Mouse (Mus musculus) hindbrain, embryonic 10.5 days (tissue): Measurements from ENCODE around the gene F7. TPM values are rescaled to one million over a fixed set of nuclear protein-coding genes. Genes with fewer than 3 reads are reported as not detected.

Source experiments
- DNase-seq: peaks from one replicate; pipeline ENCODE4 v3.0.0-alpha.2; 2017; ENCODE audit warnings: low spot score
- H3K27ac ChIP-seq: fragments of 300-500 bp; sonication (generic); 2 replicates; pipeline ENCODE4 v1.5.1; 2016; ENCODE audit warnings: mild to moderate bottlenecking, moderate library complexity
- H3K27me3 ChIP-seq: fragments of 300-500 bp; sonication (generic); 2 replicates; pipeline ENCODE4 v1.6.1; 2016; ENCODE audit warnings: mild to moderate bottlenecking; ENCODE audit not compliant: poor library complexity, insufficient read depth, severe bottlenecking
- H3K36me3 ChIP-seq: fragments of 300-500 bp; sonication (generic); 2 replicates; pipeline ENCODE4 v1.6.1; 2016; ENCODE audit warnings: mild to moderate bottlenecking, moderate library complexity
- H3K4me1 ChIP-seq: fragments of 300-500 bp; sonication (generic); replicated peaks from 2 replicates; pipeline ENCODE4 v1.6.1; 2016; ENCODE audit warnings: mild to moderate bottlenecking
- H3K4me3 ChIP-seq: fragments of 300-500 bp; sonication (generic); 2 replicates; pipeline ENCODE4 v1.5.1; 2016; ENCODE audit warnings: mild to moderate bottlenecking, moderate library complexity
- H3K9me3 ChIP-seq: fragments of 300-500 bp; sonication (generic); 2 replicates; pipeline ENCODE4 v1.6.1; 2016; ENCODE audit warnings: mild to moderate bottlenecking, moderate library complexity
- WGBS: fragments of 180-500 bp; shearing (Covaris S2); methylation state at CpG from one replicate; pipeline ENCODE4 v1.1.7; 2016; 5-methylcytosine and 5-hydroxymethylcytosine counted together
- polyA plus RNA-seq: library from polyadenylated mRNA; unstranded; fragments of >200 nt; fragmentation: Nextera tagmentation; extraction: Ambion mirVana; gene quantifications from 2 replicates; pipeline ENCODE4 v1.2.1, GENCODE M21; 2016

F7 gene
- 0.10 and 0.34 TPM in 2 replicates for polyA plus RNA-seq

DNA sequence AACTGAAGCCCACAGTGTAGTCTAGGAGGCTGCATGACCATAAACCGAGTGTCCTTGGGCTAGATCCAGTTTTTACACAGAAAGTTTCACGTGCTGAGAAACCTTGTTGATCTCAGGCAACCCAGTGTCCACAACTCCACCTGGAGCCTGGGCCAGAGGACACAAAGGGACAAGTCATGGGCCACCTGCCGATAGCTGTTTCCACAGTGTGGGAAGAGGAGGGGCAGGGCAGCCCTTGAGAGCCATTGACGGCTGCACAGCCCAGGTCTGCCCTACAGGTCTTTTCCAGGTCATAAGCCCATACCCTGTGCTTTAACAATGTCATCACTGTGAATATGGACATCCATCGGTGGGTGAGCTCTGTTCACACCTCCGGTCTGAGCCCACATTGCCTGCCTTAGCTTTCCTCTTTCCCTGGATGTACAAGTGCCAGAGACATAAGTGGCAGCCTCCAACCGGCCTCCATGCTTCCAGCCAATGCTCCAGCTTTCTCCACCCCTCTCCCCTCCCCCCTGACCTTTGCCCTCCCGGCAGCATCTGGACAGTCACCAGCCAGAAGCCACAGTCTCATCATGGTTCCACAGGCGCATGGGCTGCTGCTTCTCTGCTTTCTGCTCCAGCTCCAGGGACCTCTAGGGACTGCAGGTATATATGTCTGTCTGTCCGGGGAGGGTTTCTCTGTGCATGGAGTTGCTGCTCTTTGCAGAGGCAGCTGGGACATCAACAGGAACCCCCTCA, at the start of gene F7:
Gene F7 (plus strand): TSS at position 548 of the 738 bp plus-strand sequence.
- Histone ChIP-seq H3K36me3 (peaks cover 5% of the 10 kb centered on the region; the same call in 1 of the 2 replicates), H3K27ac (no peak within 1 kb of the TSS; the same call in 1 of the 2 replicates), H3K4me1 (peaks cover 14% of the 10 kb centered on the region), H3K27me3 (no peaks in the 10 kb centered on the region), H3K9me3 (no peaks in the 10 kb centered on the region), H3K4me3 (no peak within 1 kb of the TSS)
- WGBS, result 65% methylated on average over 10 of the region's 10 CpGs
- peak; percentile 55 for DNase-seq

DNA sequence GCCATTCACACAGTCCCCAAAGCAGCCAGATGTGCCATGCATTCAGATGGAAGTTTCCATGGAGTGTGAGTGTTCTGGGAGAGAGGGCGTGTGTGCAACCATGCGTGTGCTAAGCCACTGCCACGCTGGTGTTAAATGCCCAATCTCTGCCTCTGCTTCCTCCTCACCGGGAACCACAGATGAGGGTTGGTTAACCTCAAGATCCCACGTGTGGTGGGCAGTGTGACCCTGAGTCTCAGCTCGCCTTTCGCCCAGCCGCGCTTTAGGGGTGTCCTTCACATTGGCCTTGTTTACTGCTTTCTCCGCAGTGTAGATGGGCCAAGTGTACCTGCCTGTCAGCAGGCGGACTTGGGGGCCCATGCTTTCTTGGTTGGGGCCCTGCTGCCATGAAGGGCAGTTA, 49.5 kb upstream of the F7 start:
- Histone ChIP-seq H3K9me3 (no peaks in the 10 kb centered on the region), H3K27me3 (no peaks in the 10 kb centered on the region), H3K4me1 (peaks cover 9% of the 10 kb centered on the region), H3K27ac (no peak overlapping the region), H3K36me3 (peaks cover 67% of the 10 kb centered on the region), H3K4me3 (no peak overlapping the region)
- WGBS, result 86% methylated on average over 11 of the region's 11 CpGs
- DNase-seq, result no peak

DNA sequence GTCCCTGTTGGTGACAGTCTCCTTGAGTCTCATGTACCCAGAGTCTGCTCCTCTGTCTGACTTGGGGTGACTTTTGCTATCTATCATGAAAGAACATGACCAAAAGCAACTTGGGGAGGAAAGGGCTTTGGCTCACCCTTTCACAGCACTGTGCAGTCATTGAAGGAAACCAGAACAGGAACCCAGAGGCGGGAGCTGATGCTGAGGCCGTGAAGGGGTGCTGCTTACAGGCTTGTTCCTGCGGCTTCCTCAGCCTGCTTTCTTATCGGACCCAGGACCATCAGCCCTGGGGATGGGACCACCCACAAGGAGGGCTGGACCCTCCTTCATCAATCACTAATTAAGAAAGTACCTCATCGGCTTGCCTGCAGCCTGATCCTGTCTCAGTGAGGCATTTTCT, 49.1 kb upstream of the F7 start:
- DNase-seq, result no peak
- Histone ChIP-seq H3K27ac (no peak overlapping the region), H3K4me3 (no peak overlapping the region), H3K27me3 (no peaks in the 10 kb centered on the region), H3K4me1 (peaks cover 7% of the 10 kb centered on the region), H3K9me3 (0 out of 2 replicates have a peak, but pooled peaks cover 3% of the 10 kb centered on the region), H3K36me3 (peaks cover 72% of the 10 kb centered on the region)
- 81% methylated on average over 5 of the region's 5 CpGs for WGBS

DNA sequence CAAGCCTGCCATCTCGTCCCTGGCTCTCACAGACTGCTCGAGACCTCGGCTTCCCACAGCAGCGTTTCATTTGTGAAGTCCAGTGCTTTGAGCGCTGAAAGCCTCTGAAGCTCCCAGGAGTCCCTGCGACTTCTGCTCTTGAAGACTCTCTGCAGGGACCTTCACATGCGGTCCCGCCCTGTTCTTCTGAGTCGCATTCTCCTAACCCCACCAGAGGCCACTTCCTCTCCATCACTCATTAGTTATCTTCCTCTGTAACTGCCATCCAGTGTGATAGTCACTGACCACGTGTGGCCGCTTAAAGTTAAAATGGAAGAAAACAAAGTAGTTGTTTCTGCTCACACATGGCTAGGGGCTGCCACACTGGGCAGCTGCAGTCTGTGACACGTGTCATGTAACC, 48.5 kb upstream of the F7 start:
- Histone ChIP-seq H3K27me3 (no peaks in the 10 kb centered on the region), H3K27ac (no peak overlapping the region), H3K36me3 (peaks cover 78% of the 10 kb centered on the region), H3K4me3 (no peak overlapping the region), H3K9me3 (0 out of 2 replicates have a peak, but pooled peaks cover 6% of the 10 kb centered on the region), H3K4me1 (peaks cover under 1% of the 10 kb centered on the region; the same call in 1 of the 2 replicates)
- WGBS, result 83% methylated on average over 12 of the region's 12 CpGs
- no peak for DNase-seq

DNA sequence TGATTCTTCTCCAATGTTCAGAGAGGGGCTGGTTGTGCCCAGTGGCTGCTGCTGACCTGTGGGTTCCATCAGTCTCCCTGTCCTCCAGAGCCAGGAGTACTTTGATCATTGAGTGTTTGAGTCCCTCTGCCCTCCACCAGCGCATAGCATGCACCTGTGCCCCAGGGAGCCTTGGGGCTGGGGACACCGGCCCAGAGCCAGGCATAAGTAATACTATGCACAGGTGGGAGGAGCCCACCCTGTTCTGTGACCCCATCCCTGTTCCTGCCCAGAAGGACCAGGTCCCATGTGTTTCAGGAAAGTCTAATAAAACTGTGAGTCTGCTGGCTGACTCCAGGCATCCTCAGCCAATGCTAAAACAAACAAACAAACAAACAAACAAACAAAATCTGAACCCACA, 47.5 kb upstream of the F7 start:
- Histone ChIP-seq H3K27ac (no peak overlapping the region), H3K9me3 (0 out of 2 replicates have a peak, but pooled peaks cover 6% of the 10 kb centered on the region), H3K36me3 (peaks cover 74% of the 10 kb centered on the region), H3K4me3 (no peak overlapping the region), H3K4me1 (no peaks in the 10 kb centered on the region), H3K27me3 (no peaks in the 10 kb centered on the region)
- WGBS, result 59% methylated on average over 2 of the region's 2 CpGs
- no peak for DNase-seq

DNA sequence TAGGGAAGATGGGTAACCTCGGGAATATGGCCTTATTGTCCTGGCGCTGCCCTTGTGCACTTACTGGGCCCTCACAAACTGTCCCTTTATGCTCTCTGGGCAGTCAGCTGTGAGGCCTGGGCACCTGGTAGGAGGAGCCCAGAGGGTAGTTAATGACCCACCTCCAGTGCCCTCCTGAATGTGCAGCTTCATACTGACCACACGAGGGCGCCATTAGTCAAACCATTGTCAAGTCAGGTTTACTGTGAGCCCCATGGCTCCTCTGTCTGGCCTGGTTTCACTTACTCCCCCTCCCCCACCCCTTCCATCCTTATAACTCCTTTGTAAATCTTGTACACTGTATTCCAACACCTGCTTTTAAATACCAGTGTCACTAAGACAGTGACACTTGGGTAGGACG, 47.1 kb upstream of the F7 start:
- H3K27ac ChIP-seq, result 0 out of 2 replicates have a peak overlapping the region, but pooled peaks have one; percentile 30
- H3K4me3 ChIP-seq, result no peak overlapping the region
- no peaks in the 10 kb centered on the region for H3K4me1 ChIP-seq
- H3K27me3 ChIP-seq, result no peaks in the 10 kb centered on the region
- 30% methylated on average over 5 of the region's 5 CpGs for WGBS
- H3K36me3 ChIP-seq, result peaks cover 71% of the 10 kb centered on the region
- 0 out of 2 replicates have a peak, but pooled peaks cover 6% of the 10 kb centered on the region for H3K9me3 ChIP-seq
- DNase-seq, result peak; percentile 62

DNA sequence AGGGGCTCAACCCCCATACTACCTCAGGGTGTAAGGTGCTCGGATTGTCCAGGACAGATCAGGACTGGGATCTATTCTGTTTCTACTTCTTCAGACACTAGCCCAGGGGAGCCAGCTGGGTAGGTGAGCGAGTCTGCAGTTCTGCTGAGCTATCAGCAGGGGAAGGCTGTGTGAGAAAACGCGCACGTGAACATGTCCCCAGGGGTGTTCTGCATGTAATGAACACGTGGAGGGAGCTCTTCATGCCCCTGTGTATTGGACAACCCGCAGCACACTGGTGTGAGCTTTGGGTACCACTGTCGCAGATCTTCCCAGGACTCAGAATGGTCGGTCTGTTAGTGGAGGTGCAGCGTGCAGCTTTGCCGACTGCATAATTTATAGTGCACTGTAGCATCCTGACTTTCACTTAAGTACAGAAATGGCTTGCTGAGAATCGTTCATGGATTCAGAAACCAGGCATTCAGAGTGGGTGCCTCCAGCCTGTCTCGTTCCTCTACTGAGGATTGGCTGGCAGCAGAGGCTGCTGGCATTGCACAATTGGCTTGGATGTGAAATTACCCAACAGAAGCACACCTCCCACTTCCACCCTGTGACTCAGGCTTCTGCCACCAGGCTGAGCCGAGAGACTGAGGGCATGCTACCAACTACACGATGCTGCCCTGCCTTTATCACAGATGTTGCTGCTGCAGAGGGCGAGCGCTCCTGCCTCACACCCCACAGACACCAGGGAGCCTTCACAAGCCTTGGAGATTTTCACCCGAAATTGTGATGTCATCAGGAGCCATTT, 42.0 kb upstream of the F7 start:
- 91% methylated on average over 18 of the region's 18 CpGs for whole genome bisulfite sequencing
- Histone ChIP-seq H3K27me3 (no peaks in the 10 kb centered on the region), H3K4me1 (no peaks in the 10 kb centered on the region), H3K9me3 (0 out of 2 replicates have a peak, but pooled peaks cover 6% of the 10 kb centered on the region), H3K36me3 (peaks cover 58% of the 10 kb centered on the region), H3K4me3 (no peak overlapping the region), H3K27ac (no peak overlapping the region)
- no peak for DNase-seq

DNA sequence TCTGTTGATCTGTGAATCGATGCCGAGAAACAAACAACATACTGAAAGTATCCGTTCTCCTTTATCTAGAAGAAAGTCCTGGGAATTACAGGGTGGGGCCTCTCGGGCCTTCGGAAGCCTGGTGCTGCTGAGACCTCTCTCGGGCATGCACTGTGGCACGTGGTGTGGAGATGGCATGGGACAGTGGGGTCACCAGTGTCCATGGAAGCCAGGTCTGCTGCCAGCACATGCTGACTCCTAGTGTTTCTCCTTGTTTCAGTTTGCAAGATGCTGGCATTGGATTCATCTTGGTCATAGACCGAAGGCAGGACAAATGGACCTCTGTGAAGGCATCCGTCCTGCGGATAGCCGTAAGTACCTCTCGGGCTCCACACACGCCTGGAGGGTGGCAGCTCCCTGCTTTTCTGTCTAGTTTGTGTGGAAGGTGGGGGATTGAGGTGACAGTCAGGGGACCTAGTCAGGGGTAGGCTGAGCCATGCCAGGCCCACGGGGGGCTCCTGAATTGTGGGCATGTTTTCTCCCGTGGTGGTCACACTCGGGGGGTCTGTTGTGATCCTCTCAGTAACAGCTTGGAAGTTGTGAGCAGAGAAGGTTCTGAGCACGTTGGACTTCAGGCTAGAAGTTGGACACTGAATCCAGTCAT, 41.1 kb upstream of the F7 start:
- Histone ChIP-seq H3K27ac (no peak overlapping the region), H3K27me3 (no peaks in the 10 kb centered on the region), H3K9me3 (0 out of 2 replicates have a peak, but pooled peaks cover 6% of the 10 kb centered on the region), H3K4me3 (no peak overlapping the region), H3K4me1 (no peaks in the 10 kb centered on the region), H3K36me3 (peaks cover 57% of the 10 kb centered on the region)
- whole genome bisulfite sequencing, result 92% methylated on average over 17 of the region's 17 CpGs
- no peak for DNase-seq

DNA sequence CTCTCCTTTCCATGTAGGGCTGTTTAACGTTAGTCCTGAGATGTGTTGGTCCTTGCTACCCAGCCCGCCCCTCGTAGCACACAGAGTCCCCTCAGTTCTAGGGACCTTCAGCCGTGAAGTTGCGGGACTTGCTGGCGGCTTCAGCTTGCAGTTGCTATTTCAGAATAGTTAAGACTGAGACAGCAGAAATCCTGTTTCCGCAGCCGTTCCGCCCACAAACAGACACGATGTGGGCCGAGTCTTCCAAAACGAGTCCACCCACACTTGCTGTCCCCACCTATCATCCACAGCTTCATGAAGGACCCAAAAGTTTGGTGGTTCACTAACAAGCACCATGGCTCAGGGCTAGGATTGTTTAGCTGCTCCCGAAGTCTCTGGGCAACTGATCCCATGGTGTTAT, 40.6 kb upstream of the F7 start:
- H3K9me3 ChIP-seq, result 0 out of 2 replicates have a peak, but pooled peaks cover 6% of the 10 kb centered on the region
- no peak for DNase-seq
- H3K27me3 ChIP-seq, result no peaks in the 10 kb centered on the region
- H3K27ac ChIP-seq, result no peak overlapping the region
- H3K4me1 ChIP-seq, result no peaks in the 10 kb centered on the region
- H3K36me3 ChIP-seq, result peaks cover 57% of the 10 kb centered on the region
- H3K4me3 ChIP-seq, result no peak overlapping the region
- WGBS, result 89% methylated on average over 13 of the region's 13 CpGs

DNA sequence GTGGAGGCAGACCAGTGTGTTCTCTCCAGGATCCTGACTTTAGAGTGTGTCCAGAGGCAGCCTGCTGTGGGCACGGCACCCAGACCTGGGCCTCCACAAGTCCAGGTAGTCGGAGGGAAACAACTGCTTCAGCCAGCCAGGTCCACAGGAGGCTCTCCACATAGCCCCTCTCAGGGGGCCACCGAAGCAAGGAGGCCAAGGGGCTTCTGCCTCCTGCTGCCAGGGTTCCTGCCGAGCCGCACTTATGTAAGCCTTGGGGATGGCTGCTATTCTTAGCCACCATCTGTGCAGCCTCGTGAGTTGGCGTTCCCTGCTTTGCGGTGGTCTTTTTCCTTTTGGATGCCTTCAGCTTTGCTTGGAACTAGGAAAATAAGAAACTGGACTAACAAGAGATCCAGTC, 38.3 kb upstream of the F7 start:
- Histone ChIP-seq H3K4me1 (no peaks in the 10 kb centered on the region), H3K27me3 (no peaks in the 10 kb centered on the region), H3K9me3 (no peaks in the 10 kb centered on the region), H3K27ac (no peak overlapping the region), H3K4me3 (no peak overlapping the region), H3K36me3 (peaks cover 52% of the 10 kb centered on the region)
- no peak for DNase-seq
- 85% methylated on average over 8 of the region's 8 CpGs for WGBS

DNA sequence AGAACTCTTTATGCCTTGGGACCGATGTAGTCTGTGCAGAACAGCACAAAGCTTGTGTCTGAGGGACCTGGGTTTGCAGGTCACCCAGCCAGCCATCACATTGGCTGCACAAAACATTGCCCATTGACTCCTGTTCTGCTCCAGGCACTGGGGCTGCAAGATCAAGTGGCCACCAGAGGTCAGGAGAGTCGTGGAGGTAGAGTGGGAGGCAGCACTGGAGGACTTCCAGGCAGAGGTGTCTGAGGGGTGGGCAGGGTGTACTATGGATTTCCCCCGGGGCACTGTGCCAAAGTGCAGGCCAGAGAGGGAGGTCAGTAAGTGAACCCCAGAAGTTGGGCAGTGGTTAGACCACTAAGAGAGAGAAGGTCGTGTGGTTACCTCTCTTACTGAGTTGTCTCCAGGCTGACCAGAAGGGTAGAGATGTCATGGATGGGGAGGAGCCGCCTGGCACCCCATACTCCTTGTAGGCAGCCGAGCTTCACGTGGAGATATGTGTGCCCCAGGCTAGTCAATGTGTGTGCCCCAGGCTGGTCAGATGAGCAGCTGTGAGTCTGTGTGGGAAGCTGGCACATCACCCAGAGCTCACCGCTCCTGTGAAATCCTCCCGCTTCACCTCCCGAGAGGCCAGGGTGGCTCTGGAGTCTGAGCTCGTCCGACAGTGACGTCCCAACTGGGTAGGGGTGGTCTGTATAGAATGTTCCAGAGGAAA, 37.0 kb upstream of the F7 start:
- no peak for DNase-seq
- Histone ChIP-seq H3K4me1 (no peaks in the 10 kb centered on the region), H3K27ac (no peak overlapping the region), H3K9me3 (no peaks in the 10 kb centered on the region), H3K4me3 (no peak overlapping the region), H3K36me3 (peaks cover 63% of the 10 kb centered on the region), H3K27me3 (no peaks in the 10 kb centered on the region)
- 83% methylated on average over 13 of the region's 13 CpGs for WGBS

DNA sequence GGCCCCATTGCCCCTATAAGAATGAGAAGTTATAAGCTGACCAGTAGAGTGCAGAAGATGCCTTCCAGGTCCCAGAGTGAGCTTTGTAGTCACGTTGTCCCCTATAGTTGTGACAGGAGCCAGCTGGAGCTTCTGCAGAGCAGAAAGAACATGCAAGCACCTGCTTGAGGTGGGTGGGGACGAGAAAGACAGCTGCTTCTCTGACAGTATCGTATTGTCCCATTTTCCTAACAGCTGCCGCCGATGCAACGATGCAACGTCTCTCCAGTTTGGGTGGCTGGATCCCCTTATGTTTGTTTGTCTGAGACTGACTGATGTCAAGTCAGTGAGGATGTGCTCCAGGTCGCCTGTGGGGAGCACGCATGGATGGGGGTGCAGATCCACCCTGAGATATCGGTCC, 34.4 kb upstream of the F7 start:
- Histone ChIP-seq H3K27me3 (no peaks in the 10 kb centered on the region), H3K4me1 (peaks cover 3% of the 10 kb centered on the region), H3K4me3 (no peak overlapping the region), H3K27ac (no peak overlapping the region), H3K36me3 (peaks cover 60% of the 10 kb centered on the region), H3K9me3 (no peaks in the 10 kb centered on the region)
- 87% methylated on average over 10 of the region's 10 CpGs for WGBS
- no peak for DNase-seq
